Mouse (Mus musculus) myocyte (in vitro differentiated cells): ENCODE measurements at regions not wholly inside any gene's neighbourhood (a gene's known extent, or its start where the extent isn't known, plus 50 kb on each side); places are given as distances from the start of the nearest gene placed in this dataset.

ENCODE experiments used
- H3K27me3 ChIP-seq: one replicate; pipeline ENCODE4 v1.6.1; 2011; ENCODE audit not compliant: control insufficient read depth, insufficient read depth, insufficient read length
- H3K36me3 ChIP-seq: one replicate; pipeline ENCODE4 v1.6.1; 2011; ENCODE audit not compliant: control insufficient read depth, insufficient read depth
- H3K4me2 ChIP-seq: one replicate; pipeline ENCODE4 v1.6.1; 2011; ENCODE audit warnings: low read depth, control low read depth
- H3K4me3 ChIP-seq: one replicate; pipeline ENCODE4 v1.5.1; 2011; ENCODE audit warnings: mild to moderate bottlenecking, control low read depth, moderate library complexity
- H3K79me2 ChIP-seq: one replicate; pipeline ENCODE4 v1.6.1; 2011; ENCODE audit not compliant: control insufficient read depth, insufficient read depth
- H3ac ChIP-seq: one replicate; pipeline ENCODE4 v1.6.1; 2011; ENCODE audit not compliant: control insufficient read depth, insufficient read length
- CEBPB ChIP-seq: IDR thresholded peaks from 2 replicates; pipeline ENCODE4 v1.6.1; 2011; ENCODE audit warnings: mild to moderate bottlenecking, moderate library complexity; ENCODE audit not compliant: poor library complexity, insufficient read depth, severe bottlenecking
- E2F4 ChIP-seq: IDR thresholded peaks from one replicate; pipeline ENCODE4 v1.6.1; 2011; ENCODE audit warnings: mild to moderate bottlenecking, control low read depth, moderate library complexity; ENCODE audit not compliant: insufficient read depth
- MAX ChIP-seq: IDR thresholded peaks from one replicate; pipeline ENCODE4 v1.6.1; 2011; ENCODE audit warnings: low read depth, mild to moderate bottlenecking, control low read depth
- MYOD1 ChIP-seq, 3 experiments: IDR thresholded peaks; one replicate each; pipeline ENCODE4 v1.6.1; 2011; ENCODE audit warnings: control low read depth in 2 of 3, low read depth in 2 of 3, mild to moderate bottlenecking in 2 of 3, moderate library complexity in 1 of 3; ENCODE audit not compliant: insufficient read length in 2 of 3, control insufficient read depth in 1 of 3
- MYOG ChIP-seq, 3 experiments: IDR thresholded peaks; one replicate each; pipeline ENCODE4 v1.6.1; 2011; ENCODE audit warnings: control low read depth in 2 of 3, low read depth in 2 of 3, mild to moderate bottlenecking in 2 of 3; ENCODE audit not compliant: insufficient read length in 2 of 3, control insufficient read depth in 1 of 3, insufficient read depth in 1 of 3
- POLR2A ChIP-seq: IDR thresholded peaks from one replicate; pipeline ENCODE4 v1.6.1; 2011; ENCODE audit warnings: low read depth, mild to moderate bottlenecking, control low read depth, moderate library complexity; ENCODE audit not compliant: insufficient read length
- POLR2AphosphoS2 ChIP-seq: IDR thresholded peaks from one replicate; pipeline ENCODE4 v1.6.1; 2011; ENCODE audit warnings: low read depth, control low read depth; ENCODE audit not compliant: insufficient read length
- REST ChIP-seq: IDR thresholded peaks from one replicate; pipeline ENCODE4 v1.6.1; 2011; ENCODE audit warnings: mild to moderate bottlenecking, control low read depth, moderate library complexity; ENCODE audit not compliant: insufficient read depth, insufficient read length
- SRF ChIP-seq: IDR thresholded peaks from one replicate; pipeline ENCODE4 v1.6.1; 2011; ENCODE audit warnings: low read depth; ENCODE audit not compliant: control insufficient read depth, insufficient read length
- TCF12 ChIP-seq: IDR thresholded peaks from one replicate; pipeline ENCODE4 v1.6.1; 2011; ENCODE audit warnings: mild to moderate bottlenecking, control low read depth; ENCODE audit not compliant: poor library complexity, insufficient read depth, severe bottlenecking
- TCF3 ChIP-seq: IDR thresholded peaks from one replicate; pipeline ENCODE4 v1.6.1; 2011; ENCODE audit warnings: low read depth, control low read depth; ENCODE audit not compliant: insufficient read length
- USF1 ChIP-seq: IDR thresholded peaks from one replicate; pipeline ENCODE4 v1.6.1; 2011; ENCODE audit warnings: low read depth, mild to moderate bottlenecking, control low read depth, moderate library complexity

DNA sequence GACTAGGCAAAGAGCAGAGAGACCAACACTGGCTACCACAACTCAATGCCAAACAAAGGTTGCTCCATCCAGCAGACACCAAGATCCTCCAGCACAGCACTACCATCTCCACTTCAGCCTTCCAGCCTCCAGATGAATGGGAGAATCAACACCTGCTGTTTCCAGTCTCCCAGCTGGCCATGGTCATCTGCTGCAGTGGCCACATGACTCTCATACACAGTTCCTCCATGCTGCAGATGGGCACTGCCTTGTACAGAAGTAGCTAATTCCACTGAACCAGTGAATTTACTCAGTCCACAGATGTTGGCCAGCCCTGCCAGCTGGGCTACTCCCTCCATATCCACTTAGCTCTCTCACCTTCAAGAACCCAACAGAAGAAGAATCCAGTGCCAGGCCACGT is 63.0 kb upstream of the Vstm5 start:
- no peaks in the 10 kb centered on the region for H3K79me2 ChIP-seq
- peak overlapping the region; percentile 51 for H3K4me2 ChIP-seq
- TF ChIP-seq MYOD1 (IDR thresholded peaks at IDR 0.05; ENCODE audit: control insufficient read depth in 1 of 3, insufficient read length in 2 of 3, low read depth in 2 of 3) (peak in 2 of 3 experiments; percentile 55 to 73), CEBPB (no peak)
- H3K36me3 ChIP-seq = no peaks in the 10 kb centered on the region
- H3ac ChIP-seq = no peak overlapping the region
- no peaks in the 10 kb centered on the region for H3K27me3 ChIP-seq
- no peak overlapping the region for H3K4me3 ChIP-seq

- TF ChIP-seq POLR2AphosphoS2 (no peak), POLR2A (no peak), SRF (no peak), CEBPB (no peak), TCF3 (no peak)
- Histone ChIP-seq H3K36me3 (no peaks in the 10 kb centered on the region), H3K4me3 (no peak overlapping the region), H3K4me2 (no peak overlapping the region), H3ac (no peak overlapping the region), H3K79me2 (no peaks in the 10 kb centered on the region), H3K27me3 (no peaks in the 10 kb centered on the region)
Observed at GRCm38 (mm10) chr9:15175412-15175811, 63.4 kb upstream of the Vstm5 start.

- no peaks in the 10 kb centered on the region for H3K79me2 ChIP-seq
- H3K4me2 ChIP-seq = no peak overlapping the region
Observed at GRCm38 (mm10) chr9:15170911-15171310, 59.0 kb upstream of the Hephl1 start.

DNA sequence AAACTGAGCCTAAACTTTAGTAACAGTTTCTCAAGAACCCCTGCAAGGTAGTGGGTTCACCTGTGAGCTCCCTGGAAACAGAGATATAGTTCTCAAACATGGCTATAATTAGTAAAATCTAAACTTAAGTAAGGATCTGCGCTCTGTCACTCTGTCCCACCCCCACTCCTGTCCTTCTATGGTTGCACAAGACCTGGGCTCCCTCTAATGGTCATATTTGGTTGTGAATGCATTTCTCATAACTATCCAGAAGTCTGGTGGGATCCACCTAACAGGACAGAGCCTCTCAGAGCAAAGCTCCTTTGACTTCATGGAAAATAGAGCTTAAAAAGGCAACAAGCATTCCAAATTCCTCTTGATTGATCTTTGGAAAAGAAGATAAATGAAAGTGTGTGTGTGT is 57.8 kb upstream of the Hephl1 start:
- no peaks in the 10 kb centered on the region for H3K27me3 ChIP-seq
- no peak overlapping the region for H3ac ChIP-seq
- no peaks in the 10 kb centered on the region for H3K36me3 ChIP-seq
- no peak overlapping the region for H3K4me3 ChIP-seq
- TF ChIP-seq E2F4 (no peak), SRF (no peak), USF1 (no peak)
- no peaks in the 10 kb centered on the region for H3K79me2 ChIP-seq
- no peak overlapping the region for H3K4me2 ChIP-seq

More at GRCm38 (mm10) chr9:15170911-15171310, 59.0 kb upstream of the Hephl1 start:
- no peaks in the 10 kb centered on the region for H3K36me3 ChIP-seq
- no peak overlapping the region for H3ac ChIP-seq
- no peak overlapping the region for H3K4me3 ChIP-seq
- TF ChIP-seq MAX (no peak), E2F4 (no peak), SRF (no peak), TCF12 (no peak), TCF3 (no peak), REST (no peak), MYOG (IDR thresholded peaks at IDR 0.05; ENCODE audit: control insufficient read depth in 1 of 3, insufficient read depth in 1 of 3, insufficient read length in 2 of 3, low read depth in 2 of 3) (no peak), POLR2A (no peak), POLR2AphosphoS2 (no peak), CEBPB (no peak), MYOD1 (IDR thresholded peaks at IDR 0.05; ENCODE audit: control insufficient read depth in 1 of 3, insufficient read length in 2 of 3, low read depth in 2 of 3) (no peak), USF1 (no peak)
- no peaks in the 10 kb centered on the region for H3K27me3 ChIP-seq

DNA sequence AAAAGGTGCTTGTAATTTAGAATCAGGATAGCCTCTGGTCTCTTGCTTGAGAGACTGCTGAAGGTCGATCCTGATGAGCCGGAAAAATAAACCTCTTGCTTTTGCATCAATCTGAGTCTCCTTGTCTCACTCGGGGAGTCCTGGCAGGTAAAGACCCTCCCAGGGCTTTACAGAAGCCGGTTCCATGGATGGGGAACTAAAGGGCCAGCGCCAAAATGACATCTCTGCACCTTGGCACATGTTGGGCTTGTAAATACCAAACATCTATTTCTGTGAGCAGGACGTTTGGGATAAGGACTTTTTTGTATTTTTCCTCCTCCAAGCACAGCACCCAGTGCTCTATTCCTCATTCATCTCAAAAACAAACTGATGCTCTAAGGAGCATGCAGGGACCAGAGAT is 57.1 kb upstream of the Hephl1 start:
- H3ac ChIP-seq = no peak overlapping the region
- H3K4me2 ChIP-seq = no peak overlapping the region
- no peaks in the 10 kb centered on the region for H3K36me3 ChIP-seq
- H3K79me2 ChIP-seq = no peaks in the 10 kb centered on the region
- no peaks in the 10 kb centered on the region for H3K27me3 ChIP-seq
- H3K4me3 ChIP-seq = no peak overlapping the region
- no peak for TF ChIP-seq E2F4
- no peak for TF ChIP-seq CEBPB
- no peak for TF ChIP-seq MYOG (IDR thresholded peaks at IDR 0.05; ENCODE audit: control insufficient read depth in 1 of 3, insufficient read depth in 1 of 3, insufficient read length in 2 of 3, low read depth in 2 of 3)
- TF ChIP-seq TCF12 = no peak
- no peak for TF ChIP-seq MYOD1 (IDR thresholded peaks at IDR 0.05; ENCODE audit: control insufficient read depth in 1 of 3, insufficient read length in 2 of 3, low read depth in 2 of 3)
- TF ChIP-seq POLR2A = no peak
- TF ChIP-seq TCF3 = no peak
- no peak for TF ChIP-seq POLR2AphosphoS2
- no peak for TF ChIP-seq USF1
- no peak for TF ChIP-seq MAX
- TF ChIP-seq REST = no peak
- no peak for TF ChIP-seq SRF

DNA sequence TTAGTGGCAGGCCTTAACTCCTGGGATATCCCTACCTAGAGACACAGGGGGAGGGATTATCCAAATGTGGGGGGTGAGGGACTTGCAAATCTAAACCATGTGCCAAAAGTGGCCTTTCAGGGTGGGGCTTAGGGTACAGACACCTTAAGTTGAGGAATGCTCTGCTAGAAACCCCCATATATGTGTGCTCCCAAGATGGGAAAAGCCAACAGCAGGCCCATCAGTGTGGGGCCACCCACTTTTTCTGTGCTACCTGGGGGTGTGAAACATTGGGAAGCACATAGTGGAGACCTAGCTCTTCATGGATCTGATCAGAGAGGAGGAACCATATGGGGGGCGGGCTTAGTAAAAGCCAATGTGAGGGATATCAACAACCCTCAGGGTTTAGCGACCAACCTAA is 55.0 kb upstream of the Hephl1 start:
- H3ac ChIP-seq = no peak overlapping the region
- no peak overlapping the region for H3K4me2 ChIP-seq
- TF ChIP-seq POLR2AphosphoS2 (no peak), REST (no peak), SRF (no peak), USF1 (no peak), TCF12 (no peak), TCF3 (no peak), CEBPB (no peak), POLR2A (no peak), E2F4 (no peak), MAX (no peak), MYOG (IDR thresholded peaks at IDR 0.05; ENCODE audit: control insufficient read depth in 1 of 3, insufficient read depth in 1 of 3, insufficient read length in 2 of 3, low read depth in 2 of 3) (no peak), MYOD1 (IDR thresholded peaks at IDR 0.05; ENCODE audit: control insufficient read depth in 1 of 3, insufficient read length in 2 of 3, low read depth in 2 of 3) (no peak)
- H3K27me3 ChIP-seq = no peaks in the 10 kb centered on the region
- H3K79me2 ChIP-seq = no peaks in the 10 kb centered on the region
- H3K4me3 ChIP-seq = no peak overlapping the region
- no peaks in the 10 kb centered on the region for H3K36me3 ChIP-seq
